Mouse (Mus musculus) lung, embryonic 16.5 days (tissue): ENCODE measurements around the gene Spg11. TPM values are rescaled to one million over a fixed set of nuclear protein-coding genes. Genes with fewer than 3 reads are reported as not detected.

ENCODE experiments used
- ATAC-seq: fragments of 200-750 bp; cut with Nextera tagmentation; 2 replicates; pipeline ENCODE4 v1.8.0; 2017; ENCODE audit warnings: low read depth, mild to moderate bottlenecking, moderate library complexity
- H3K27ac ChIP-seq: fragments of 300-500 bp; sonication (generic); 2 replicates; pipeline ENCODE4 v1.5.1; 2014; ENCODE audit warnings: mild to moderate bottlenecking, control low read depth, low read length
- H3K27me3 ChIP-seq: fragments of 300-500 bp; sonication (generic); 2 replicates; pipeline ENCODE4 v1.6.1; 2014; ENCODE audit warnings: low read depth, low read length, mixed read lengths; ENCODE audit not compliant: control insufficient read depth, insufficient read depth
- H3K36me3 ChIP-seq: fragments of 300-500 bp; sonication (generic); 2 replicates; pipeline ENCODE4 v1.6.1; 2014; ENCODE audit warnings: low read length; ENCODE audit not compliant: control insufficient read depth, insufficient read depth
- H3K4me1 ChIP-seq: fragments of 300-500 bp; sonication (generic); replicated peaks from 2 replicates; pipeline ENCODE4 v1.6.1; 2014; ENCODE audit warnings: low read length, mixed read lengths; ENCODE audit not compliant: control insufficient read depth, insufficient read depth
- H3K4me2 ChIP-seq: fragments of 300-500 bp; sonication (generic); 2 replicates; pipeline ENCODE4 v1.6.1; 2014; ENCODE audit warnings: low read depth, low read length, control low read depth
- H3K4me3 ChIP-seq: fragments of 300-500 bp; sonication (generic); 2 replicates; pipeline ENCODE4 v1.5.1; 2014; ENCODE audit warnings: mild to moderate bottlenecking, low read length, control low read depth
- H3K9ac ChIP-seq: fragments of 300-500 bp; sonication (generic); 2 replicates; pipeline ENCODE4 v1.6.1; 2014; ENCODE audit warnings: low read length, control low read depth
- H3K9me3 ChIP-seq: fragments of 300-500 bp; sonication (generic); 2 replicates; pipeline ENCODE4 v1.6.1; 2016; ENCODE audit warnings: low read length; ENCODE audit not compliant: control insufficient read depth
- WGBS: fragments of 180-500 bp; shearing (Covaris S2); extraction: QIAGEN DNeasy Blood & Tissue Kit; methylation state at CpG from one replicate; pipeline ENCODE4 v1.1.7; 2014; 5-methylcytosine and 5-hydroxymethylcytosine counted together
- polyA plus RNA-seq: library from polyadenylated mRNA; unstranded; fragments of >200 nt; fragmentation: Nextera tagmentation; extraction: Ambion mirVana; gene quantifications from 2 replicates; pipeline ENCODE4 v1.2.1, GENCODE M21; 2015

Gene Spg11
- polyA plus RNA-seq, 1 experiment from 2014 or later: 8.9 TPM

- H3K36me3 ChIP-seq: peaks cover 23% of the 10 kb centered on the region
- no peak for ATAC-seq
- no peak overlapping the region for H3K27ac ChIP-seq
- no peak overlapping the region for H3K4me3 ChIP-seq
- no peak overlapping the region for H3K4me2 ChIP-seq
- H3K27me3 ChIP-seq: no peaks in the 10 kb centered on the region
- H3K9me3 ChIP-seq: no peaks in the 10 kb centered on the region
- H3K4me1 ChIP-seq: no peaks in the 10 kb centered on the region
- WGBS: 93% methylated on average over 4 of the region's 4 CpGs
- no peak overlapping the region for H3K9ac ChIP-seq
Observed at GRCm38 (mm10) chr2:122093844-122094243, 24.3 kb downstream of the Spg11 start.

- peaks cover 12% of the 10 kb centered on the region for H3K36me3 ChIP-seq
- no peaks in the 10 kb centered on the region for H3K9me3 ChIP-seq
- H3K4me3 ChIP-seq: no peak overlapping the region
- no peaks in the 10 kb centered on the region for H3K27me3 ChIP-seq
- H3K27ac ChIP-seq: peak overlapping the region; percentile 64
- peaks cover 9% of the 10 kb centered on the region for H3K4me1 ChIP-seq
- WGBS: 35% methylated on average over 4 of the region's 4 CpGs
- no peak overlapping the region; the same call in 1 of the 2 replicates for H3K9ac ChIP-seq
- peak; percentile 76 for ATAC-seq
- no peak overlapping the region for H3K4me2 ChIP-seq
Observed at GRCm38 (mm10) chr2:122086446-122086845, 31.7 kb downstream of the Spg11 start.

- Histone ChIP-seq H3K4me3 (no peak overlapping the region), H3K4me1 (peaks cover 9% of the 10 kb centered on the region), H3K27ac (0 out of 2 replicates have a peak overlapping the region, but pooled peaks have one; percentile 24), H3K4me2 (no peak overlapping the region), H3K9me3 (no peaks in the 10 kb centered on the region), H3K27me3 (no peaks in the 10 kb centered on the region), H3K36me3 (peaks cover 16% of the 10 kb centered on the region), H3K9ac (no peak overlapping the region)
- peak; percentile 42; the same call in 1 of the 2 replicates for ATAC-seq
- WGBS: 26% methylated on average over 7 of the region's 7 CpGs
Observed at GRCm38 (mm10) chr2:122081728-122082456, 36.3 kb downstream of the Spg11 start.

- H3K9me3 ChIP-seq: no peaks in the 10 kb centered on the region
- no peaks in the 10 kb centered on the region for H3K27me3 ChIP-seq
- H3K4me3 ChIP-seq: no peak overlapping the region
- no peak for ATAC-seq
- WGBS: 34% methylated on average over 5 of the region's 5 CpGs
- H3K36me3 ChIP-seq: peaks cover 12% of the 10 kb centered on the region
- no peaks in the 10 kb centered on the region for H3K4me1 ChIP-seq
- H3K9ac ChIP-seq: no peak overlapping the region
- no peak overlapping the region for H3K4me2 ChIP-seq
- no peak overlapping the region for H3K27ac ChIP-seq
Observed at GRCm38 (mm10) chr2:122069922-122070321, 48.3 kb downstream of the Spg11 start.

- Histone ChIP-seq H3K4me2 (no peak overlapping the region), H3K9ac (no peak overlapping the region), H3K27me3 (no peaks in the 10 kb centered on the region), H3K36me3 (peaks cover 12% of the 10 kb centered on the region), H3K27ac (no peak overlapping the region), H3K4me1 (no peaks in the 10 kb centered on the region), H3K9me3 (no peaks in the 10 kb centered on the region), H3K4me3 (no peak overlapping the region)
- 78% methylated on average over 6 of the region's 6 CpGs for WGBS
- ATAC-seq: no peak
Observed at GRCm38 (mm10) chr2:122069144-122069912, 48.9 kb downstream of the Spg11 start.

- Histone ChIP-seq H3K27me3 (no peaks in the 10 kb centered on the region), H3K27ac (no peak overlapping the region), H3K4me2 (no peak overlapping the region), H3K4me3 (no peak overlapping the region), H3K9ac (no peak overlapping the region), H3K9me3 (no peaks in the 10 kb centered on the region), H3K4me1 (no peaks in the 10 kb centered on the region), H3K36me3 (peaks cover 17% of the 10 kb centered on the region)
- no peak for ATAC-seq
- 72% methylated on average over 8 of the region's 8 CpGs for WGBS
Observed at GRCm38 (mm10) chr2:122066241-122066640, 51.9 kb downstream of the Spg11 start.

GRCm38 (mm10) chr2:122065200-122065969 lies 52.8 kb downstream of the Spg11 start:
- Histone ChIP-seq H3K27me3 (no peaks in the 10 kb centered on the region), H3K4me1 (no peaks in the 10 kb centered on the region), H3K4me3 (no peak overlapping the region), H3K9me3 (no peaks in the 10 kb centered on the region), H3K4me2 (no peak overlapping the region), H3K27ac (no peak overlapping the region), H3K36me3 (peaks cover 14% of the 10 kb centered on the region), H3K9ac (no peak overlapping the region)
- peak; percentile 86 for ATAC-seq
- WGBS: 46% methylated on average over 14 of the region's 14 CpGs

GRCm38 (mm10) chr2:122059365-122060115 lies 58.6 kb downstream of the Spg11 start:
- 87% methylated on average over 11 of the region's 11 CpGs for WGBS
- Histone ChIP-seq H3K27me3 (no peaks in the 10 kb centered on the region), H3K9me3 (no peaks in the 10 kb centered on the region), H3K4me2 (no peak overlapping the region), H3K27ac (no peak overlapping the region), H3K4me1 (no peaks in the 10 kb centered on the region), H3K4me3 (no peak overlapping the region), H3K36me3 (peaks cover 27% of the 10 kb centered on the region), H3K9ac (no peak overlapping the region)
- no peak for ATAC-seq
